Mouse (Mus musculus) midbrain, postnatal 0 days (tissue): ENCODE results near the gene Son. TPM values are rescaled to one million over a fixed set of nuclear protein-coding genes. Genes with fewer than 3 reads are reported as not detected.

ENCODE experiments used
- ATAC-seq: fragments of 200-750 bp; cut with Nextera tagmentation; 2 replicates; pipeline ENCODE4 v1.8.0; 2017; ENCODE audit warnings: moderate number of reproducible peaks, mild to moderate bottlenecking, moderate TSS enrichment, moderate library complexity; ENCODE audit not compliant: low FRiP score
- DNase-seq: peaks from one replicate; pipeline ENCODE4 v3.0.0-alpha.2; 2015; ENCODE audit warnings: low spot score
- H3K27ac ChIP-seq: fragments of 300-500 bp; sonication (generic); 2 replicates; pipeline ENCODE4 v1.5.1; 2014; ENCODE audit warnings: low read depth, mild to moderate bottlenecking, low read length, mixed read lengths
- H3K27me3 ChIP-seq: fragments of 300-500 bp; sonication (generic); 2 replicates; pipeline ENCODE4 v1.6.1; 2014; ENCODE audit warnings: low read length, control low read depth, mixed read lengths; ENCODE audit not compliant: insufficient read depth
- H3K36me3 ChIP-seq: fragments of 300-500 bp; sonication (generic); 2 replicates; pipeline ENCODE4 v1.6.1; 2014; ENCODE audit warnings: low read length, control low read depth, mixed read lengths; ENCODE audit not compliant: insufficient read depth
- H3K4me1 ChIP-seq: fragments of 300-500 bp; sonication (generic); 2 replicates; pipeline ENCODE4 v1.6.1; 2014; ENCODE audit warnings: mild to moderate bottlenecking, control low read depth, antibody characterized with exemption, low read length, mixed read lengths; ENCODE audit not compliant: insufficient read depth
- H3K4me2 ChIP-seq: fragments of 300-500 bp; sonication (generic); 2 replicates; pipeline ENCODE4 v1.6.1; 2014; ENCODE audit warnings: low read depth, mild to moderate bottlenecking, low read length, mixed read lengths; ENCODE audit not compliant: poor library complexity, severe bottlenecking
- H3K4me3 ChIP-seq: fragments of 300-500 bp; sonication (generic); 2 replicates; pipeline ENCODE4 v1.5.1; 2014; ENCODE audit warnings: low read depth, mild to moderate bottlenecking, low read length, moderate library complexity
- H3K9ac ChIP-seq: fragments of 300-500 bp; sonication (generic); replicated peaks from 2 replicates; pipeline ENCODE4 v1.6.1; 2014; ENCODE audit warnings: mild to moderate bottlenecking, low read length, moderate library complexity, mixed read lengths; ENCODE audit not compliant: poor library complexity, severe bottlenecking
- H3K9me3 ChIP-seq: fragments of 300-500 bp; sonication (generic); 2 replicates; pipeline ENCODE4 v1.6.1; 2016; ENCODE audit warnings: low read length, control low read depth
- CTCF ChIP-seq: IDR thresholded peaks from 2 replicates; pipeline ENCODE4 v1.5.1; 2016; ENCODE audit warnings: antibody characterized with exemption, mild to moderate bottlenecking
- WGBS: fragments of 180-500 bp; shearing (Covaris S2); extraction: QIAGEN DNeasy Blood & Tissue Kit; methylation state at CpG from one replicate; pipeline ENCODE4 v1.1.7; 2014; 5-methylcytosine and 5-hydroxymethylcytosine counted together
- polyA plus RNA-seq: library from polyadenylated mRNA; unstranded; fragments of >200 nt; fragmentation: Nextera tagmentation; extraction: Ambion mirVana; gene quantifications from 2 replicates; pipeline ENCODE4 v1.2.1, GENCODE M21; 2015
- total RNA-seq: library from RNA; depleted of rRNA; stranded (reverse); fragments of >200 nt; gene quantifications from 2 replicates; pipeline ENCODE4 v1.2.3, GENCODE M21; 2014

Gene Son
- total and polyA plus RNA-seq, 2 experiments from 2014 or later = 98.4 to 257 TPM

DNA sequence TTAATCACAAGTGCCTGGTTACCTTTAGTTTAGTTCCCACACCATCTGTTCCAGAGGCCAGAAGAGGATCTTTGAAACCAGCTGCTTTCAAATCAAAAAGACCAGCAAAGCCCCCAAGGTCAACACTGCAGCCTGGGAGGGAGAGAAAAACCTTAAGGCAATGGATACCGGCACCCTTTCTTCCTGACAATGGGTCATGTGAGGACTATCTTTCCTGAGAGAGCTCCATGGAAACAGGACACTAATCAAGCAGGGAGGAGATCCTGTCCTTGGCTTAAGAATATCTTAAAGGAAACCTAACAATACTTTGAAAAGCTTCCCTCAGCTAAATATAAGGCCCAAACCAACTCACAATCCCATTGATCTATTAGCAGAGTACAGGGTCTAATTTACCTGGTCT is 16.7 kb upstream of the Son start:
- Histone ChIP-seq H3K4me1 (no peaks in the 10 kb centered on the region), H3K4me2 (no peak overlapping the region), H3K27ac (no peak overlapping the region), H3K9me3 (no peaks in the 10 kb centered on the region), H3K9ac (no peak overlapping the region), H3K27me3 (no peaks in the 10 kb centered on the region), H3K36me3 (peaks cover 43% of the 10 kb centered on the region), H3K4me3 (no peak overlapping the region)
- no peak for ATAC-seq
- no peak for TF ChIP-seq CTCF
- DNase-seq = no peak
- WGBS = 53% methylated on average over 1 of the region's 1 CpGs

DNA sequence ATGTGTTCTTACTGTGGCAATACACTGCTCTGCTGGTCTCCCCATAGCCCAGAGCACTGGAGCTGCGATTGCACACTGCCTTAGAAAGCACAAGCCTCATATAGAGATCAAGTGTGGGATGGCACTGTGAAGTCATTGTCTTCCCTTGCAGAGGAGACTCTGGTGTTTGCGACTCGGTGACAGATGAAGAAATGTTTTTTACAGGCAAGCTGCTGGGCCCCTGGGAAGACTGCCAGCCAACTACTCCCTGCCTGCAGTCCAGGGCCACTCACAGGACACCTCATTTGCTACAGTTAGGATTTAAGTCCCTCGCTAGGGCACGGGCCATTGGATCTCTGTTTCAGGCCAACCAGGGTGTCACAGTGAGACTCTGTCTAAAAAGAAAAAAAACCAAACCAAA is 14.9 kb upstream of the Son start:
- no peaks in the 10 kb centered on the region for H3K27me3 ChIP-seq
- no peak overlapping the region for H3K27ac ChIP-seq
- DNase-seq = no peak
- H3K36me3 ChIP-seq = peaks cover 52% of the 10 kb centered on the region
- H3K9ac ChIP-seq = no peak overlapping the region
- H3K9me3 ChIP-seq = no peaks in the 10 kb centered on the region
- whole genome bisulfite sequencing = 81% methylated on average over 5 of the region's 5 CpGs
- no peak for TF ChIP-seq CTCF
- H3K4me3 ChIP-seq = no peak overlapping the region
- H3K4me2 ChIP-seq = no peak overlapping the region
- ATAC-seq = no peak
- no peaks in the 10 kb centered on the region for H3K4me1 ChIP-seq

DNA sequence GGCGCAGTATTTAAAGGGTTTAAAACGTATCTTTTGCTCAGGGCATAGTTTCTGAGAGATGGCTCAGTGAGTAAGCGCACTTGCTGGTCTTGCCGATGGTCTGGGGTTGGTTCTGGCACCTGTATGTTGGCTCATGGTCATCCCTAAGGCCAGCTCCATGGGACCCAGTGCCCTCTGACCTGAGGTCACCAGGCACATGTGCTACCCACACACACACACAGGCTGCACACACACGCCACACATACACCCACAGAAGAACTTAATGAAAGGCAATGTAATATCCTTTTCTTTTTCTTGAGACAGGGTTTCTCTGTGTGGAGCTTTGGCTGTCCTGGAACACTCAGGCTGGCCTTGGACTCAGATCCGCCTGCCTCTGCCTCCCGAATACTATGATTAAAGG is 14.4 kb upstream of the Son start:
- Histone ChIP-seq H3K9ac (no peak overlapping the region), H3K27me3 (no peaks in the 10 kb centered on the region), H3K36me3 (peaks cover 57% of the 10 kb centered on the region), H3K4me3 (no peak overlapping the region), H3K4me1 (no peaks in the 10 kb centered on the region), H3K9me3 (no peaks in the 10 kb centered on the region), H3K27ac (no peak overlapping the region), H3K4me2 (no peak overlapping the region)
- no peak for ATAC-seq
- no peak for DNase-seq
- WGBS = 95% methylated on average over 7 of the region's 7 CpGs
- TF ChIP-seq CTCF = no peak

DNA sequence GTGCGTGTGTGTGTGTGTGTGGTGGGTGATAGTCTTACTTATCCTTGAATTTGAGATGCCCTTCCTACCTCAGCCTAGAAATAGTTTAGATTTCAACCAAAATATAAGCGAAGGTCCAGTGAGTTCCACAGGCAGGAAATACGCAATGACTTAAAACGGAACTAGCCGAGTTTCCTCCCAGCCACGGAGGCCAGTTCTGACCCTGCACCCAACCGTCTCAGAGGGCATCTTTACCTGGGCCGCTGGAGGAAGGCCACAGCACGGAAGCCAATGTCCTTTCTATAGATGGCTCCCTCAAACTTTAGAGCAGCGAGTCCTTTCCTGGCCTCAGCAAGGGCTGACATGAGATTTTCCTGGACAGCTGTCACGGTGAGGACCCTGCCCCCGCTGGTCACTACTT is 13.7 kb upstream of the Son start:
- 94% methylated on average over 12 of the region's 12 CpGs for WGBS
- Histone ChIP-seq H3K27ac (no peak overlapping the region), H3K4me3 (no peak overlapping the region), H3K4me1 (no peaks in the 10 kb centered on the region), H3K36me3 (peaks cover 57% of the 10 kb centered on the region), H3K27me3 (no peaks in the 10 kb centered on the region), H3K9ac (no peak overlapping the region), H3K4me2 (no peak overlapping the region), H3K9me3 (no peaks in the 10 kb centered on the region)
- ATAC-seq = no peak
- TF ChIP-seq CTCF = no peak
- DNase-seq = no peak

DNA sequence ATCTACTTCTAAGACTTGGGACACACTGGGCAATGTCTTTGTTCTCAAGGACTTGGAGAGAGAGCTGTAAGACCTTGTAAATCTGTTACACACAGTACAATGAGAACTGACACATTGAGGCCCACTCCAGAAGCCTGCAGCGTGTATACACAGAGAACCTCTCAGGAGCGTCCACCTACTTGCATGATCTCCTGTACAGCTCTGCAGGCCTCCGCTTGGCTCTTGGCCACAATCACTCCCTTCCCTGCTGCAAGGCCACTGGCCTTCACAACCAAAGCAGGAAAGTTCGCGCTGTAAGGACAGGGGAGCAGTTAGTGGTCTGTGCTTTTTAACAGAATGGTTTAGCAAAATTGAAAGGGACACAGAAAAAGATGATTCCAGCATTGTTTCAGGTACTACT is 8.1 kb upstream of the Son start:
- Histone ChIP-seq H3K9ac (no peak overlapping the region), H3K36me3 (peaks cover 62% of the 10 kb centered on the region), H3K4me2 (no peak overlapping the region), H3K27ac (no peak overlapping the region), H3K4me1 (no peaks in the 10 kb centered on the region), H3K9me3 (no peaks in the 10 kb centered on the region), H3K4me3 (no peak overlapping the region), H3K27me3 (no peaks in the 10 kb centered on the region)
- 95% methylated on average over 5 of the region's 5 CpGs for WGBS
- DNase-seq (no peak), ATAC-seq (no peak)
- no peak for TF ChIP-seq CTCF

DNA sequence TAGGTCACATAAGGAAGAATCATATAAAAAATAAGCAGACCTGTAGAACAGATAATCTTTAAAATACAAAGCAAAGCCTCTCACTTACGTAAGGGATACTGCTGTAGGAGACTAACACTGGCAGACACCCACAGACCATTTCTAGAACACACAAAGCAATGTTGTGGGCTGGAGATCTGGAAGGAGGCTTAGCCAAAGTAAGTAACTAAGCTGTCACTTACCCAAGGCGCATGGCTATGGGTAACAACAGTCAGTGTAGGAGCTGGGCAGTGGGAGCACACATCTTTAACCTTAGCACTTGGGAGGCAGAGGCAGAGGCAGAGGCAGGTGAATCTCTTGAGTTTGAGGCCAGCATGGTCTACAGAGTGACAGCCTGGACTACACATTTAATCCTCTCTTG is 7.7 kb upstream of the Son start:
- no peaks in the 10 kb centered on the region for H3K27me3 ChIP-seq
- no peak overlapping the region for H3K4me3 ChIP-seq
- no peaks in the 10 kb centered on the region for H3K9me3 ChIP-seq
- no peak overlapping the region for H3K27ac ChIP-seq
- WGBS = 98% methylated on average over 2 of the region's 2 CpGs
- DNase-seq (no peak), ATAC-seq (no peak)
- H3K36me3 ChIP-seq = peaks cover 62% of the 10 kb centered on the region
- no peak overlapping the region for H3K4me2 ChIP-seq
- TF ChIP-seq CTCF = no peak
- H3K9ac ChIP-seq = no peak overlapping the region
- H3K4me1 ChIP-seq = no peaks in the 10 kb centered on the region
